Mouse (Mus musculus): ENCODE measurements around the gene Srgap3.

GRCm38 (mm10) chr6:112902791-112903190 lies 44.3 kb downstream of the Srgap3 start:
- no peak for TF ChIP-seq CTCF (IDR thresholded peaks at IDR 0.05; ENCODE audit: borderline replicate concordance, insufficient read depth, low read length)
- no peak for TF ChIP-seq POLR2A (IDR thresholded peaks at IDR 0.05; ENCODE audit: low read depth, low read length)

All from embryonic fibroblast, embryonic 13.5 days (primary cell).